Mouse (Mus musculus): ENCODE measurements around the gene Pyroxd2. TPM values are rescaled to one million over a fixed set of nuclear protein-coding genes. Genes with fewer than 3 reads are reported as not detected.

Gene Pyroxd2
- polyA plus RNA-seq, 1 experiment, result 5.0 TPM

GRCm38 (mm10) chr19:42750196-42750595, 2.4 kb downstream of the Pyroxd2 start:
- Histone ChIP-seq H3K4me1 (ENCODE audit: control insufficient read depth, insufficient read depth, low read length) (peaks cover 6% of the 10 kb centered on the region), H3K4me3 (replicated peaks; ENCODE audit: extremely low read depth, low read depth, low read length) (no peak overlapping the region)
- WGBS, result 73% methylated on average over 11 of the region's 11 CpGs
- DNase-seq, result no peak
- TF ChIP-seq POLR2A (IDR thresholded peaks at IDR 0.05; ENCODE audit: borderline replicate concordance, extremely low read depth, low read depth, low read length) (no peak), CTCF (IDR thresholded peaks at IDR 0.05; ENCODE audit: insufficient read depth, low read length) (no peak)

DNA sequence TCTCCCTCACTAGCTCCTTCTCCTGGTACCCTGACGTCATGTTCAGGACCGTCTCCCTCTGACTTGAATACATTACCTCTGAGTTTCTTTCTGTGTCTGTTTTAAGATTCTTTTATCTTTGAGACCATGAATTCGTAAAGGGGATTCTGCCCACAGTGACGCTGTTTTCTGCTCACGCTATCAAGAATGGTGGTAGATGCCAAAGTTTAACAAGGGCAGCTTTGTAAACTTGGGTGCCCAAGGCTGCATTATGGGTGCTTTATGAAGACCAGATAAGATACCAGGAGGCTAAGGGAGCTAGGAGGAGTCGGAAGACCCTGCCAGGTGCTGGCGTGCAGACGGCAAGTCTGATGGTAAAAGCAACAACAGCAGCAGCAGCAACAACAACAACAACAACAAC, 5.9 kb downstream of the Pyroxd2 start:
- no peak for DNase-seq
- 93% methylated on average over 8 of the region's 8 CpGs for whole genome bisulfite sequencing
- no peak overlapping the region for H3K4me3 ChIP-seq (replicated peaks; ENCODE audit: extremely low read depth, low read depth, low read length)
- no peaks in the 10 kb centered on the region; the same call in 1 of the 2 replicates for H3K4me1 ChIP-seq (ENCODE audit: control insufficient read depth, insufficient read depth, low read length)
- TF ChIP-seq POLR2A (IDR thresholded peaks at IDR 0.05; ENCODE audit: borderline replicate concordance, extremely low read depth, low read depth, low read length) (no peak), CTCF (IDR thresholded peaks at IDR 0.05; ENCODE audit: insufficient read depth, low read length) (no peak)

DNA sequence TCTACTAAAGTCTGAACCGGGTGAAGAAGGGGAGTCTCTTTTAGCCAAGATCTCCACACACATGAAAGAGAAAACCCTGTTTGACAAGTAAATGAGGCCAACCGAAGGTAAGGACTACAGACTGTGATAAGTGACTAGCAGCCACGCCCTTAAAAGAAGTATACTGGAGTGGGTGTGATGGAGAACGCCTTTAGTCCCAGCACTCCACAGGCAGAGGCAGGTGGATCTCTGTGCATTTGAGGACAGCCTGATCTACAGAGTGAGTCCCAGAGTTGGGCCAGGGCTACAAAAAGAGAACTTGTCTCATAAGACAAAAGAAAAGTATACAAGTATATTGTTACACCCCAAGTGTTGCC, 6.7 kb downstream of the Pyroxd2 start:
- no peak for DNase-seq
- TF ChIP-seq POLR2A (IDR thresholded peaks at IDR 0.05; ENCODE audit: borderline replicate concordance, extremely low read depth, low read depth, low read length), result no peak
- no peak for TF ChIP-seq CTCF (IDR thresholded peaks at IDR 0.05; ENCODE audit: insufficient read depth, low read length)
- 67% methylated on average over 4 of the region's 4 CpGs for WGBS
- Histone ChIP-seq H3K4me3 (replicated peaks; ENCODE audit: extremely low read depth, low read depth, low read length) (no peak overlapping the region), H3K4me1 (ENCODE audit: control insufficient read depth, insufficient read depth, low read length) (no peaks in the 10 kb centered on the region)

- no peak for DNase-seq
- no peak for TF ChIP-seq CTCF (IDR thresholded peaks at IDR 0.05; ENCODE audit: insufficient read depth, low read length)
- TF ChIP-seq POLR2A (IDR thresholded peaks at IDR 0.05; ENCODE audit: borderline replicate concordance, extremely low read depth, low read depth, low read length), result no peak
- 66% methylated on average over 9 of the region's 9 CpGs for WGBS
- H3K4me3 ChIP-seq (replicated peaks; ENCODE audit: extremely low read depth, low read depth, low read length), result no peak overlapping the region
- no peaks in the 10 kb centered on the region for H3K4me1 ChIP-seq (ENCODE audit: control insufficient read depth, insufficient read depth, low read length)
Observed at GRCm38 (mm10) chr19:42745084-42745868, 7.3 kb downstream of the Pyroxd2 start.

- no peak overlapping the region for H3K4me3 ChIP-seq (replicated peaks; ENCODE audit: extremely low read depth, low read depth, low read length)
- no peaks in the 10 kb centered on the region for H3K4me1 ChIP-seq (ENCODE audit: control insufficient read depth, insufficient read depth, low read length)
- TF ChIP-seq CTCF (IDR thresholded peaks at IDR 0.05; ENCODE audit: insufficient read depth, low read length) (peak; percentile 78), POLR2A (IDR thresholded peaks at IDR 0.05; ENCODE audit: borderline replicate concordance, extremely low read depth, low read depth, low read length) (no peak)
- 12% methylated on average over 4 of the region's 4 CpGs for WGBS
- peak; percentile 41 for DNase-seq
Observed at GRCm38 (mm10) chr19:42744162-42744586, 8.4 kb downstream of the Pyroxd2 start.

GRCm38 (mm10) chr19:42743261-42743660, 9.3 kb downstream of the Pyroxd2 start:
- H3K4me3 ChIP-seq (replicated peaks; ENCODE audit: extremely low read depth, low read depth, low read length), result no peak overlapping the region
- H3K4me1 ChIP-seq (ENCODE audit: control insufficient read depth, insufficient read depth, low read length), result no peaks in the 10 kb centered on the region
- no peak for DNase-seq
- 71% methylated on average over 16 of the region's 16 CpGs for WGBS
- TF ChIP-seq CTCF (IDR thresholded peaks at IDR 0.05; ENCODE audit: insufficient read depth, low read length) (no peak), POLR2A (IDR thresholded peaks at IDR 0.05; ENCODE audit: borderline replicate concordance, extremely low read depth, low read depth, low read length) (no peak)

- no peaks in the 10 kb centered on the region for H3K4me1 ChIP-seq (ENCODE audit: control insufficient read depth, insufficient read depth, low read length)
- no peak for TF ChIP-seq POLR2A (IDR thresholded peaks at IDR 0.05; ENCODE audit: borderline replicate concordance, extremely low read depth, low read depth, low read length)
- TF ChIP-seq CTCF (IDR thresholded peaks at IDR 0.05; ENCODE audit: insufficient read depth, low read length), result no peak
- DNase-seq, result no peak
- H3K4me3 ChIP-seq (replicated peaks; ENCODE audit: extremely low read depth, low read depth, low read length), result no peak overlapping the region
- WGBS, result 53% methylated on average over 14 of the region's 14 CpGs
Observed at GRCm38 (mm10) chr19:42741884-42742283, 10.7 kb downstream of the Pyroxd2 start.

- TF ChIP-seq POLR2A (IDR thresholded peaks at IDR 0.05; ENCODE audit: borderline replicate concordance, extremely low read depth, low read depth, low read length) (no peak), CTCF (IDR thresholded peaks at IDR 0.05; ENCODE audit: insufficient read depth, low read length) (no peak)
- no peak for DNase-seq
- Histone ChIP-seq H3K4me3 (replicated peaks; ENCODE audit: extremely low read depth, low read depth, low read length) (no peak overlapping the region), H3K4me1 (ENCODE audit: control insufficient read depth, insufficient read depth, low read length) (no peaks in the 10 kb centered on the region)
- WGBS, result 83% methylated on average over 8 of the region's 8 CpGs
Observed at GRCm38 (mm10) chr19:42740163-42740899, 12.2 kb downstream of the Pyroxd2 start.

DNA sequence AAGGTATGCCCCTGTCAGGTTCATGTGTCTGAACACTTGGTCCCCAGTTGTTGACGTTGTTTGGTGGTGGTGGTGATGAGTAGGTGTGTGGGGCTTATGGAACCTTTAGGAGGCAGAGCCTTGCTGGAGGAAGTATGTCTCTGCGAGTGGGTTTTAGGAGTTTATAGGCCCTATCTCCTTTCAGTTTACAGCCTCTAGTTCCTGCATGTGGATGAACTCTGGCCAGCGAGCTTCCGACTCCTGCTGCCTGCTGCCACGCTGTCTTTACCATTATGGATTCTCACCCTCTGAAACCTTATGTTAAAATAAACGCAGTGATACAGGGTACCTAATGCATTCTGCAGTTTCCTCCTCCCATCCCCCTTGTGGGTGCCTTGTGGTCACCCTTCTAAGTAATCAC, 12.8 kb downstream of the Pyroxd2 start:
- Histone ChIP-seq H3K4me1 (ENCODE audit: control insufficient read depth, insufficient read depth, low read length) (no peaks in the 10 kb centered on the region), H3K4me3 (replicated peaks; ENCODE audit: extremely low read depth, low read depth, low read length) (no peak overlapping the region)
- TF ChIP-seq POLR2A (IDR thresholded peaks at IDR 0.05; ENCODE audit: borderline replicate concordance, extremely low read depth, low read depth, low read length) (no peak), CTCF (IDR thresholded peaks at IDR 0.05; ENCODE audit: insufficient read depth, low read length) (no peak)
- DNase-seq, result no peak
- 85% methylated on average over 6 of the region's 6 CpGs for WGBS
